In the genomic region with DNA sequence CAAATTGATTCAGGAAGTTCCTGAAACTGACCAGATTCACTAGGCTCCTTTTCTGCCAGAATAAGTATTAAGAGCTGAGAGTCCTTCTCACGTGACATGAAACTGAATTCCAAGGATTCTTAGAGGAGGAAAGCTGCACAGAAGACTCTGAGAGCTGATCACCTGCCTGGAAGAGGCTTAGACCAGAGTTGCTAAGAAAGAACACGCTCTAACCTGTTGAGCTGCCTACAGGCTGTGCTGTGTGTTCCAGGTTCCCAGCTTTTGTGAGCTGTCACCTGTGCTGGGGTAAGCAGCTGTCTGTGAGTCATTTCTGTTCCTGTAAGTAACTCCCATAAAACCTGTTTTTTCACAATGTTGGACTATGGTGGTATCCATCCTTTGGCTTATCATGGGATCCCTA, we compare ENCODE assay signal across 22 mouse cellular contexts. TPM values are rescaled to one million over a fixed set of nuclear protein-coding genes. Genes with fewer than 3 reads are reported as not detected.
"Had no signal": no experiment of that assay in that cellular context is flagged by ENCODE, and none has a peak within 500 bp of the region (broad histone marks: within the 10 kb centered on the region; RNA-seq: fewer than 3 reads in every experiment).

No protein-coding gene starts in this region.

- H3K9ac ChIP-seq: neural tube, embryonic 12.5 days; neural tube, embryonic 13.5 days; neural tube, embryonic 15.5 days; stomach, embryonic 15.5 days had no signal

- DNase-seq: retina, postnatal 1 day; right cerebral cortex, adult 18-20 months; right cerebral cortex, postnatal 14 days; right cerebral cortex, postnatal 25 days; right cerebral cortex, postnatal 4 days; spleen, adult 18-20 months; thymus, adult 18-20 months; thymus, adult 2 months; thymus, postnatal 14 days; thymus, postnatal 25 days; thymus, postnatal 36 days; thymus, postnatal 4 days had no signal

- H3K9me3 ChIP-seq: neural tube, embryonic 13.5 days; neural tube, embryonic 15.5 days; stomach, embryonic 15.5 days had no signal

- H3K4me3 ChIP-seq: neural tube, embryonic 12.5 days; neural tube, embryonic 13.5 days; neural tube, embryonic 15.5 days; stomach, embryonic 15.5 days had no signal

- H3K27me3 ChIP-seq: neural tube, embryonic 12.5 days; neural tube, embryonic 13.5 days; neural tube, embryonic 15.5 days; stomach, embryonic 15.5 days had no signal

- H3K4me1 ChIP-seq: stomach, embryonic 15.5 days had no signal

- H3K27ac ChIP-seq: neural tube, embryonic 12.5 days; neural tube, embryonic 13.5 days; neural tube, embryonic 15.5 days; stomach, embryonic 15.5 days had no signal

- H3K4me2 ChIP-seq: neural tube, embryonic 12.5 days; neural tube, embryonic 13.5 days; neural tube, embryonic 15.5 days; stomach, embryonic 15.5 days had no signal

RNA-seq across cellular contexts. Expression of a gene that starts 40.9 kb away (rescaled TPM):
- polyA plus RNA-seq: neural tube, embryonic 11.5 days; neural tube, embryonic 12.5 days; neural tube, embryonic 13.5 days; neural tube, embryonic 14.5 days; neural tube, embryonic 15.5 days; spleen, adult 2 months; stomach, embryonic 14.5 days; stomach, embryonic 15.5 days; testis, adult 2 months; thymus, adult 2 months; thymus, postnatal 0 days had no signal
